In the genomic region with DNA sequence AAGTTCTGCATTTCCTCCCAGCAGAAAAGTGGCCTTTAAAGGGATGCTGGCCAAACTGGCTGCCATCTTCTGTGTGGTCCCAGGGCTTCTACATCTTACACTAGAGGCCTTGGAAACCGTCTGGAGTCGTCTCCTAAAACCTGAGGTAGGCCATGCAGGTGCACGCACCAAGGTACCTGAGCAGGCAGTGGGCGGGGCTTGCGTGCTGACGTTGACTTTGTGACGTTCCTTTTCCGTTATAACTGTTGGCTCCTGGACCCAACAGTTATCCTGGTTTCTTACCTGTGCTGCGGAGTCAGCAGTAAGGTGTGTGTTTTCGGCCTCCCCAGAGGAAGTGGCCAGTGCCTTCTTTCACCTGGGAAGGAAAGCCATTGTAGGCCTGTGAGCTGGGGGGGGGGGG, we compare ENCODE assay signal across 25 mouse cellular contexts. TPM values are rescaled to one million over a fixed set of nuclear protein-coding genes. Genes with fewer than 3 reads are reported as not detected.
"Had no signal": no experiment of that assay in that cellular context is flagged by ENCODE, and none has a peak within 500 bp of the region (broad histone marks: within the 10 kb centered on the region; RNA-seq: fewer than 3 reads in every experiment).

A gene (plus strand): TSS at position 208 of the 400 bp plus-strand sequence.

- ATAC-seq: liver, postnatal 0 days; lung, postnatal 0 days; midbrain, embryonic 13.5 days; midbrain, embryonic 15.5 days had no signal

- H3K9ac ChIP-seq: liver, embryonic 13.5 days; liver, embryonic 15.5 days; liver, postnatal 0 days; lung, embryonic 15.5 days; midbrain, embryonic 13.5 days; midbrain, embryonic 15.5 days; neural tube, embryonic 13.5 days; neural tube, embryonic 15.5 days; stomach, embryonic 15.5 days had no signal

- H3K4me3 ChIP-seq: liver, embryonic 13.5 days; liver, embryonic 15.5 days; lung, embryonic 15.5 days; megakaryocyte, embryonic 14.5 days; midbrain, embryonic 13.5 days; midbrain, embryonic 15.5 days; myocyte; neural tube, embryonic 13.5 days; neural tube, embryonic 15.5 days; stomach, embryonic 15.5 days had no signal

- H3K27ac ChIP-seq: liver, embryonic 13.5 days; liver, embryonic 15.5 days; lung, embryonic 15.5 days; macrophage; midbrain, embryonic 13.5 days; midbrain, embryonic 15.5 days; neural tube, embryonic 13.5 days; neural tube, embryonic 15.5 days; stomach, embryonic 15.5 days had no signal

- H3K4me2 ChIP-seq: liver, embryonic 13.5 days; liver, embryonic 15.5 days; lung, embryonic 15.5 days; midbrain, embryonic 11.5 days; midbrain, embryonic 13.5 days; midbrain, embryonic 15.5 days; neural tube, embryonic 13.5 days; neural tube, embryonic 15.5 days; stomach, embryonic 15.5 days had no signal

- H3K9me3 ChIP-seq: liver, embryonic 13.5 days; liver, embryonic 15.5 days; lung, embryonic 15.5 days; midbrain, embryonic 13.5 days; midbrain, embryonic 15.5 days; neural tube, embryonic 13.5 days; neural tube, embryonic 15.5 days; stomach, embryonic 15.5 days had no signal

- H3K36me3 ChIP-seq: midbrain, embryonic 13.5 days; midbrain, embryonic 15.5 days; neural tube, embryonic 15.5 days had no signal

- H3K4me1 ChIP-seq: liver, embryonic 13.5 days; liver, embryonic 15.5 days; lung, embryonic 15.5 days; midbrain, embryonic 13.5 days; midbrain, embryonic 15.5 days; neural tube, embryonic 13.5 days; neural tube, embryonic 15.5 days; stomach, embryonic 15.5 days had no signal

- DNase-seq: liver, embryonic 13.5 days; liver, postnatal 0 days; lung, adult 2 months; lung, postnatal 14 days; lung, postnatal 36 days; right cerebral cortex, postnatal 14 days; thymus, adult 18-20 months; thymus, postnatal 14 days; thymus, postnatal 36 days had no signal

- H3K27me3 ChIP-seq: liver, embryonic 13.5 days; liver, embryonic 15.5 days; lung, embryonic 15.5 days; midbrain, embryonic 13.5 days; midbrain, embryonic 15.5 days; neural tube, embryonic 13.5 days; neural tube, embryonic 15.5 days; stomach, embryonic 15.5 days had no signal

RNA-seq across cellular contexts. Expression of the gene that starts here (rescaled TPM):
- polyA plus RNA-seq: lung, adult 2 months; macrophage; midbrain, embryonic 11.5 days; neural tube, embryonic 11.5 days; neural tube, embryonic 13.5 days; spleen, adult 2 months; thymus, postnatal 0 days; urinary bladder, adult 2 months had no signal
